Mouse (Mus musculus) C2C12 (cell line): ENCODE data around the gene Lrp3. TPM values are rescaled to one million over a fixed set of nuclear protein-coding genes. Genes with fewer than 3 reads are reported as not detected.

Experiments
- H3K27me3 ChIP-seq: one replicate; pipeline ENCODE4 v1.6.1; 2011; ENCODE audit not compliant: control insufficient read depth, insufficient read depth, insufficient read length
- H3K36me3 ChIP-seq: one replicate; pipeline ENCODE4 v1.6.1; 2011; ENCODE audit not compliant: control insufficient read depth, insufficient read depth
- H3K4me3 ChIP-seq: one replicate; pipeline ENCODE4 v1.5.1; 2011; ENCODE audit warnings: mild to moderate bottlenecking, control low read depth; ENCODE audit not compliant: poor library complexity, insufficient read depth, severe bottlenecking
- H3K79me2 ChIP-seq: one replicate; pipeline ENCODE4 v1.6.1; 2011; ENCODE audit not compliant: control insufficient read depth, insufficient read depth
- H3K79me3 ChIP-seq: one replicate; pipeline ENCODE4 v1.6.1; 2011; ENCODE audit warnings: low read depth, control low read depth
- H3ac ChIP-seq: one replicate; pipeline ENCODE3; 2011; ENCODE audit warnings: low read depth; ENCODE audit not compliant: control insufficient read depth, insufficient read length
- CEBPB ChIP-seq: IDR thresholded peaks from one replicate; pipeline ENCODE4 v1.6.1; 2011; ENCODE audit warnings: low read depth, mild to moderate bottlenecking, control low read depth, moderate library complexity
- CTCF ChIP-seq: IDR thresholded peaks from one replicate; pipeline ENCODE4 v1.5.1; 2011; ENCODE audit not compliant: control insufficient read depth, insufficient read depth, insufficient read length
- FOSL1 ChIP-seq: IDR thresholded peaks from one replicate; pipeline ENCODE4 v1.8.0; 2011; ENCODE audit warnings: mild to moderate bottlenecking, low read length; ENCODE audit not compliant: poor library complexity, insufficient read depth, severe bottlenecking
- MAX ChIP-seq: IDR thresholded peaks from one replicate; pipeline ENCODE4 v1.6.1; 2011; ENCODE audit warnings: mild to moderate bottlenecking, control low read depth
- MYOD1 ChIP-seq: IDR thresholded peaks from one replicate; pipeline ENCODE4 v1.6.1; 2011; ENCODE audit warnings: low read depth; ENCODE audit not compliant: control insufficient read depth, insufficient read length
- MYOG ChIP-seq: IDR thresholded peaks from one replicate; pipeline ENCODE4 v1.6.1; 2011; ENCODE audit not compliant: control insufficient read depth, insufficient read length; ENCODE audit errors: extremely low read depth
- USF1 ChIP-seq: IDR thresholded peaks from one replicate; pipeline ENCODE4 v1.6.1; 2011; ENCODE audit warnings: low read depth, mild to moderate bottlenecking, control low read depth, moderate library complexity
- polyA plus RNA-seq: library from polyadenylated mRNA; unstranded; fragments of >200 nt; fragmentation: generic; extraction: Trizol; gene quantifications from one replicate; pipeline ENCODE4 v1.2.1, GENCODE M21; 2012; ENCODE audit warnings: missing spikeins

The Lrp3 gene
- polyA plus RNA-seq, 1 experiment, result 0.06 TPM

GRCm38 (mm10) chr7:35215731-35216130 lies 433 bp upstream of the Lrp3 start:
- no peak overlapping the region for H3K4me3 ChIP-seq
- peaks cover 76% of the 10 kb centered on the region for H3K27me3 ChIP-seq

DNA sequence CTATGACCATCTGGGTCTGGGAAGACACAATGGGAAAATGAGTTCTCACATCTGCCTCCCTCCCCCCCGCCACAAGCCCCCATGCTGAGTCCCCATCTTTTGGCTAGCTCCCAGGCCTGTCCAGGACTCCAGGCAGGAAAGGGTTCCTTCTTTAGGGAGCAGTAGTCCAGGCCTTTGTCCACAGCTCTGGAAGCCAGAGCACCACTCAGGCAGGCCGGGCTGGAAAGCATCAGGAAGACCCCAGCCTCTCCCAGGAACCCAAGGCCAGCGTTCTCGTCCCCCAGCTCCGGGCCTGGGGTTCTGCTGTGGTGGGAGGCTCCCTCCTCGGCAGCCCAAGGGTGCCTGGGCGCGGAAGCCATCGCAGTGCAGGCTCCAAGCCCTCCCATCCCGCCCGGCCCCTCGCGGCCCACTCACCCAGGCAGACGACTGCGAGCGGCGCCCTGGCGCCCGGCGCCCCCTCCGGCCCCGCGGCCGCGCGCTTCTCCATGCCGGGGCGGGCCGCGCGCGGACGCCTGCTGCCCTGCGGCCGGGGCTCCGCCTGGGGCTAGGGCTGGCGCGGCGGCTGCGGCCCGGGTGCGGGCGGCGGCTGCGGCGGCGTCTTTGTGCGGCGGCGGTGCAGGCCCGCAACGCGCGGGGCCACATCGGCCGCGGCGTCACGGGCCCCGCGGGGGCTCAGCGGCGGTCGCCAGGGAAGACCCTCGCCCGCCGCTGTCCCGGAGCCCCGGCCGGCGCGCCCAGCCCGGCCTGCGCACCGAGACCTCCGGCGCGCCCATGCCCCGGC lies 666 bp downstream of the Lrp3 start:
- Histone ChIP-seq H3K4me3 (no peak overlapping the region), H3ac (no peak overlapping the region), H3K36me3 (no peaks in the 10 kb centered on the region), H3K79me2 (no peaks in the 10 kb centered on the region), H3K27me3 (peaks cover 82% of the 10 kb centered on the region), H3K79me3 (no peaks in the 10 kb centered on the region)
- TF ChIP-seq MAX, result no peak
- TF ChIP-seq CTCF, result no peak
- no peak for TF ChIP-seq FOSL1
- no peak for TF ChIP-seq USF1
- no peak for TF ChIP-seq CEBPB
- no peak for TF ChIP-seq MYOG
- TF ChIP-seq MYOD1, result no peak

More at GRCm38 (mm10) chr7:35215731-35216130, 433 bp upstream of the Lrp3 start:
- TF ChIP-seq MYOG, result no peak
- TF ChIP-seq USF1, result no peak
- TF ChIP-seq MAX, result no peak
- TF ChIP-seq CTCF, result no peak
- no peak for TF ChIP-seq FOSL1
- TF ChIP-seq MYOD1, result no peak
- no peak for TF ChIP-seq CEBPB
- Histone ChIP-seq H3ac (no peak overlapping the region), H3K79me2 (no peaks in the 10 kb centered on the region), H3K36me3 (no peaks in the 10 kb centered on the region), H3K79me3 (no peaks in the 10 kb centered on the region)

- no peak for TF ChIP-seq USF1
- no peak for TF ChIP-seq CTCF
- no peak for TF ChIP-seq MAX
- TF ChIP-seq MYOD1, result no peak
- TF ChIP-seq MYOG, result no peak
- no peak for TF ChIP-seq CEBPB
- TF ChIP-seq FOSL1, result no peak
- H3K27me3 ChIP-seq, result peaks cover 68% of the 10 kb centered on the region
- H3K79me2 ChIP-seq, result no peaks in the 10 kb centered on the region
- no peak overlapping the region for H3ac ChIP-seq
- H3K79me3 ChIP-seq, result no peaks in the 10 kb centered on the region
- H3K36me3 ChIP-seq, result no peaks in the 10 kb centered on the region
- no peak overlapping the region for H3K4me3 ChIP-seq
These were observed 3.5 kb downstream of the Lrp3 start for GRCm38 (mm10) chr7:35211791-35212190.

- no peaks in the 10 kb centered on the region for H3K36me3 ChIP-seq
- no peaks in the 10 kb centered on the region for H3K79me2 ChIP-seq
- peaks cover 84% of the 10 kb centered on the region for H3K27me3 ChIP-seq
- no peak for TF ChIP-seq FOSL1
- no peak for TF ChIP-seq MAX
- no peak for TF ChIP-seq USF1
- no peak for TF ChIP-seq MYOG
- no peak for TF ChIP-seq CTCF
- TF ChIP-seq CEBPB, result no peak
- no peak for TF ChIP-seq MYOD1
- no peak overlapping the region for H3K4me3 ChIP-seq
- no peak overlapping the region for H3ac ChIP-seq
- H3K79me3 ChIP-seq, result no peaks in the 10 kb centered on the region
These were observed 15.5 kb downstream of the Lrp3 start for GRCm38 (mm10) chr7:35199755-35200154.

- no peak for TF ChIP-seq CEBPB
- Histone ChIP-seq H3K79me3 (no peaks in the 10 kb centered on the region), H3ac (no peak overlapping the region), H3K27me3 (peaks cover 84% of the 10 kb centered on the region), H3K79me2 (no peaks in the 10 kb centered on the region), H3K36me3 (no peaks in the 10 kb centered on the region), H3K4me3 (no peak overlapping the region)
These were observed 16.1 kb downstream of the Lrp3 start for GRCm38 (mm10) chr7:35198981-35199754.
